In genomic region chr3:88555069-88555605, GRCm38 (mm10) we compare ENCODE assay signal across 10 mouse cellular contexts. TPM values are rescaled to one million over a fixed set of nuclear protein-coding genes. Genes with fewer than 3 reads are reported as not detected.
DNase-seq lines count a peak whose midpoint lies in the region; ATAC-seq and TF ChIP-seq lines count a peak whose summit lies in the region.
"Had no signal": no experiment of that assay in that cellular context is flagged by ENCODE, and none has a peak within 500 bp of the region (broad histone marks: within the 10 kb centered on the region; RNA-seq: fewer than 3 reads in every experiment).

No protein-coding gene starts in this region.

- no peak overlapping the region for H3K9ac ChIP-seq in lung, embryonic 14.5 days
- peak overlapping the region; percentile 31; the same call in 1 of the 2 replicates for H3K9ac ChIP-seq in forebrain, embryonic 13.5 days
- no peak overlapping the region; the same call in 1 of the 2 replicates for H3K9ac ChIP-seq in limb, embryonic 11.5 days (ENCODE audit: low read length)
- no peak overlapping the region for H3K9ac ChIP-seq in neural tube, embryonic 14.5 days (replicated peaks; ENCODE audit: low read depth, low read length)

- TF ChIP-seq CTCF in lung, embryonic 14.5 days (IDR thresholded peaks at IDR 0.05; ENCODE audit: low read depth): no peak

- peaks cover 48% of the 10 kb centered on the region for H3K36me3 ChIP-seq in lung, embryonic 14.5 days (ENCODE audit: insufficient read depth)
- peaks cover 49% of the 10 kb centered on the region for H3K36me3 ChIP-seq in forebrain, embryonic 13.5 days (ENCODE audit: poor library complexity, severe bottlenecking)
- H3K36me3 ChIP-seq in limb, embryonic 11.5 days (ENCODE audit: control insufficient read depth, insufficient read depth, low read length): peaks cover 26% of the 10 kb centered on the region
- H3K36me3 ChIP-seq in neural tube, embryonic 14.5 days (ENCODE audit: control insufficient read depth, insufficient read depth, low read length): peaks cover 26% of the 10 kb centered on the region

- 85% methylated on average over 5 of the region's 5 CpGs for WGBS in lung, embryonic 14.5 days
- 88% methylated on average over 5 of the region's 5 CpGs for WGBS in forebrain, embryonic 13.5 days
- 93% methylated on average over 5 of the region's 5 CpGs for WGBS in limb, embryonic 11.5 days
- WGBS in neural tube, embryonic 14.5 days: 84% methylated on average over 5 of the region's 5 CpGs

- 0 out of 2 replicates have a peak, but pooled peaks cover 7% of the 10 kb centered on the region for H3K4me1 ChIP-seq in lung, embryonic 14.5 days (ENCODE audit: insufficient read depth)
- peaks cover 32% of the 10 kb centered on the region for H3K4me1 ChIP-seq in forebrain, embryonic 13.5 days
- H3K4me1 ChIP-seq in limb, embryonic 11.5 days (ENCODE audit: control insufficient read depth, insufficient read depth, low read length): peaks cover 7% of the 10 kb centered on the region
- H3K4me1 ChIP-seq in neural tube, embryonic 14.5 days (ENCODE audit: control insufficient read depth, insufficient read depth, low read length): peaks cover 25% of the 10 kb centered on the region

- H3K4me3 ChIP-seq in lung, embryonic 14.5 days (ENCODE audit: low read depth, low read length): peak overlapping the region; percentile 91; the same call in 1 of the 2 replicates
- H3K4me3 ChIP-seq in forebrain, embryonic 13.5 days: peak overlapping the region; percentile 12; the same call in 1 of the 2 replicates
- H3K4me3 ChIP-seq in limb, embryonic 11.5 days (ENCODE audit: low read depth, low read length): no peak overlapping the region
- no peak overlapping the region for H3K4me3 ChIP-seq in neural tube, embryonic 14.5 days (ENCODE audit: low read depth, low read length)

- no peak overlapping the region for H3K27ac ChIP-seq in lung, embryonic 14.5 days (ENCODE audit: low read depth)
- no peak overlapping the region for H3K27ac ChIP-seq in forebrain, embryonic 13.5 days
- no peak overlapping the region for H3K27ac ChIP-seq in limb, embryonic 11.5 days (replicated peaks; ENCODE audit: low read depth, low read length)
- H3K27ac ChIP-seq in neural tube, embryonic 14.5 days (ENCODE audit: low read depth, low read length): no peak overlapping the region

- no peak for DNase-seq in lung, embryonic 14.5 days
- DNase-seq in lung, postnatal 25 days (ENCODE audit: low spot score): no peak
- DNase-seq in limb, embryonic 11.5 days (ENCODE audit: low spot score): no peak
- no peak for DNase-seq in gastrocnemius, postnatal 4 days (ENCODE audit: low spot score in 2 of 2)
- DNase-seq in left cerebral cortex, postnatal 25 days (ENCODE audit: low spot score in 2 of 2): no peak
- DNase-seq in cerebellum, postnatal 4 days (ENCODE audit: low spot score in 2 of 2): no peak
- DNase-seq: kidney, adult 18-20 months; thymus, postnatal 25 days had no signal

- ATAC-seq in lung, embryonic 14.5 days (ENCODE audit: insufficient read depth): no peak
- no peak for ATAC-seq in forebrain, embryonic 13.5 days
- no peak for ATAC-seq in limb, embryonic 11.5 days (ENCODE audit: insufficient number of reproducible peaks, low FRiP score, low TSS enrichment, low read depth)
- ATAC-seq in neural tube, embryonic 14.5 days (ENCODE audit: low read depth): no peak

- H3K27me3 ChIP-seq in lung, embryonic 14.5 days (ENCODE audit: insufficient read depth, low read length): no peaks in the 10 kb centered on the region
- H3K27me3 ChIP-seq in forebrain, embryonic 13.5 days: no peaks in the 10 kb centered on the region
- no peaks in the 10 kb centered on the region for H3K27me3 ChIP-seq in limb, embryonic 11.5 days (ENCODE audit: control insufficient read depth, insufficient read depth, low read length)
- no peaks in the 10 kb centered on the region for H3K27me3 ChIP-seq in neural tube, embryonic 14.5 days (ENCODE audit: control insufficient read depth, insufficient read depth, low read length)

- no peaks in the 10 kb centered on the region for H3K9me3 ChIP-seq in lung, embryonic 14.5 days (ENCODE audit: low read depth, low read length)
- H3K9me3 ChIP-seq in forebrain, embryonic 13.5 days (replicated peaks): no peaks in the 10 kb centered on the region
- no peaks in the 10 kb centered on the region for H3K9me3 ChIP-seq in limb, embryonic 11.5 days (ENCODE audit: control insufficient read depth, low read length)
- no peaks in the 10 kb centered on the region for H3K9me3 ChIP-seq in neural tube, embryonic 14.5 days (ENCODE audit: control insufficient read depth, low read length)

- H3K4me2 ChIP-seq in lung, embryonic 14.5 days: peak overlapping the region; percentile 92
- peak overlapping the region; percentile 74 for H3K4me2 ChIP-seq in forebrain, embryonic 13.5 days
- H3K4me2 ChIP-seq in limb, embryonic 11.5 days (ENCODE audit: low read depth, severe bottlenecking): peak overlapping the region; percentile 77; the same call in 1 of the 2 replicates
- peak overlapping the region; percentile 86; the same call in 1 of the 2 replicates for H3K4me2 ChIP-seq in neural tube, embryonic 14.5 days (ENCODE audit: low read depth, low read length)

- intact Hi-C loops in left cerebral cortex, postnatal 25 days (cut with DNase I): no loop called here

RNA-seq across cellular contexts. Expression of gene Ubqln4, which starts 1.6 kb away (rescaled TPM):
- 64.9 and 68.5 TPM in 2 replicates for polyA plus RNA-seq in lung, embryonic 14.5 days (2014; fragmentation: Nextera tagmentation; extraction: Ambion mirVana)
- polyA plus RNA-seq in forebrain, embryonic 13.5 days (2015; fragmentation: Nextera tagmentation; extraction: Ambion mirVana): 43.5 and 47.5 TPM in 2 replicates
- polyA plus RNA-seq in limb, embryonic 11.5 days (2014; fragmentation: Nextera tagmentation; extraction: Ambion mirVana): 80.1 and 85.3 TPM in 2 replicates
- 43.5 and 44.1 TPM in 2 replicates for polyA plus RNA-seq in neural tube, embryonic 14.5 days (2014; fragmentation: Nextera tagmentation; extraction: Ambion mirVana)
- total RNA-seq in gastrocnemius, postnatal 4 days (2021): 10 to 100 TPM; 54.9 to 58.0 TPM
- 100 to 1,000 TPM; 128 to 129 TPM for total RNA-seq in left cerebral cortex, postnatal 25 days (2021)

RNA-seq across cellular contexts. Expression of gene Lamtor2, which starts 2.3 kb away (rescaled TPM):
- 77.6 and 93.9 TPM in 2 replicates for polyA plus RNA-seq in lung, embryonic 14.5 days (2014; fragmentation: Nextera tagmentation; extraction: Ambion mirVana)
- 170 and 180 TPM in 2 replicates for polyA plus RNA-seq in forebrain, embryonic 13.5 days (2015; fragmentation: Nextera tagmentation; extraction: Ambion mirVana)
- 78.9 and 89.3 TPM in 2 replicates for polyA plus RNA-seq in limb, embryonic 11.5 days (2014; fragmentation: Nextera tagmentation; extraction: Ambion mirVana)
- polyA plus RNA-seq in neural tube, embryonic 14.5 days (2014; fragmentation: Nextera tagmentation; extraction: Ambion mirVana): 97.0 and 106 TPM in 2 replicates
- 10 to 100 TPM; 78.5 to 81.4 TPM for total RNA-seq in gastrocnemius, postnatal 4 days (2021)
- total RNA-seq in left cerebral cortex, postnatal 25 days (2021): 10 to 100 TPM; 96.9 to 99.5 TPM

RNA-seq across cellular contexts. Expression of gene Rab25, which starts 7.0 kb away (rescaled TPM):
- polyA plus RNA-seq in lung, embryonic 14.5 days (2014; fragmentation: Nextera tagmentation; extraction: Ambion mirVana): 21.3 and 22.1 TPM in 2 replicates
- not detected in 2 replicates for polyA plus RNA-seq in forebrain, embryonic 13.5 days (2015; fragmentation: Nextera tagmentation; extraction: Ambion mirVana)
- 2.4 and 3.1 TPM in 2 replicates for polyA plus RNA-seq in limb, embryonic 11.5 days (2014; fragmentation: Nextera tagmentation; extraction: Ambion mirVana)
- not detected in 2 replicates for polyA plus RNA-seq in neural tube, embryonic 14.5 days (2014; fragmentation: Nextera tagmentation; extraction: Ambion mirVana)
- total RNA-seq in gastrocnemius, postnatal 4 days (2021): under 1 TPM; 0.57 to 0.91 TPM
- total RNA-seq in left cerebral cortex, postnatal 25 days (2021): not detected

RNA-seq across cellular contexts. Expression of gene Ssr2, which starts 20.5 kb away (rescaled TPM):
- 278 and 285 TPM in 2 replicates for polyA plus RNA-seq in lung, embryonic 14.5 days (2014; fragmentation: Nextera tagmentation; extraction: Ambion mirVana)
- polyA plus RNA-seq in forebrain, embryonic 13.5 days (2015; fragmentation: Nextera tagmentation; extraction: Ambion mirVana): 139 and 143 TPM in 2 replicates
- polyA plus RNA-seq in limb, embryonic 11.5 days (2014; fragmentation: Nextera tagmentation; extraction: Ambion mirVana): 220 and 233 TPM in 2 replicates
- 127 and 143 TPM in 2 replicates for polyA plus RNA-seq in neural tube, embryonic 14.5 days (2014; fragmentation: Nextera tagmentation; extraction: Ambion mirVana)
- total RNA-seq in gastrocnemius, postnatal 4 days (2021): 100 to 1,000 TPM; 150 to 159 TPM
- 100 to 1,000 TPM in 1 of 2 experiments, 10 to 100 TPM in 1; 97.7 to 106 TPM for total RNA-seq in left cerebral cortex, postnatal 25 days (2021)

RNA-seq across cellular contexts. Expression of gene Mex3a, which starts 22.9 kb away (rescaled TPM):
- polyA plus RNA-seq in lung, embryonic 14.5 days (2014; fragmentation: Nextera tagmentation; extraction: Ambion mirVana): 25.0 and 25.4 TPM in 2 replicates
- 51.5 and 52.6 TPM in 2 replicates for polyA plus RNA-seq in forebrain, embryonic 13.5 days (2015; fragmentation: Nextera tagmentation; extraction: Ambion mirVana)
- 42.6 and 43.5 TPM in 2 replicates for polyA plus RNA-seq in limb, embryonic 11.5 days (2014; fragmentation: Nextera tagmentation; extraction: Ambion mirVana)
- 34.0 and 35.3 TPM in 2 replicates for polyA plus RNA-seq in neural tube, embryonic 14.5 days (2014; fragmentation: Nextera tagmentation; extraction: Ambion mirVana)
- 10 to 100 TPM; 12.9 to 13.1 TPM for total RNA-seq in gastrocnemius, postnatal 4 days (2021)
- 1 to 10 TPM; 2.8 to 3.0 TPM for total RNA-seq in left cerebral cortex, postnatal 25 days (2021)

Comparison
In these comparisons a context has a peak if more than half of its experiments do, and no peak if none do; other contexts are left out.
1. H3K4me3 ChIP-seq: peak in lung, embryonic 14.5 days (single experiment) and forebrain, embryonic 13.5 days (single experiment); none in limb, embryonic 11.5 days (single experiment) and neural tube, embryonic 14.5 days (single experiment).
2. Peak in every context shown above with its lines, with median percentiles within 50 percentile points of each other: H3K4me2 ChIP-seq.